Mouse (Mus musculus) lung, adult 18-20 months (tissue): ENCODE data around the gene Fam168b.

Experiments used
- DNase-seq, 2 experiments: peaks; one replicate each; pipeline ENCODE4 v3.0.0; 2022; ENCODE audit warnings: mixed read lengths in 2 of 2

Gene Fam168b

GRCm38 (mm10) chr1:34812407-34813247, 30.2 kb downstream of the Fam168b start:
- no peak for DNase-seq

- no peak for DNase-seq
Observed at GRCm38 (mm10) chr1:34811581-34811980, 31.3 kb downstream of the Fam168b start.

GRCm38 (mm10) chr1:34811035-34811434, 31.8 kb downstream of the Fam168b start:
- no peak for DNase-seq

- DNase-seq, result no peak
Observed at GRCm38 (mm10) chr1:34810293-34810692, 32.6 kb downstream of the Fam168b start.

- no peak for DNase-seq
Observed at GRCm38 (mm10) chr1:34808445-34808844, 34.4 kb downstream of the Fam168b start.

GRCm38 (mm10) chr1:34805931-34806520, 36.8 kb downstream of the Fam168b start:
- no peak for DNase-seq

- DNase-seq, result no peak
Observed at GRCm38 (mm10) chr1:34804863-34805262, 38.0 kb downstream of the Fam168b start.

GRCm38 (mm10) chr1:34802290-34802642, 40.6 kb downstream of the Fam168b start:
- DNase-seq, result peak; percentile 30 to 31

GRCm38 (mm10) chr1:34801616-34802289, 41.1 kb downstream of the Fam168b start:
- DNase-seq, result peak; percentile 72 to 73

GRCm38 (mm10) chr1:34799140-34799539, 43.7 kb downstream of the Fam168b start:
- no peak for DNase-seq

GRCm38 (mm10) chr1:34793304-34794300, 49.3 kb downstream of the Fam168b start:
- DNase-seq, result peak in 1 of 2 experiments; percentile 33

- DNase-seq, result no peak
Observed at GRCm38 (mm10) chr1:34783538-34784161, 59.2 kb downstream of the Fam168b start.

GRCm38 (mm10) chr1:34775870-34776269, 67.0 kb downstream of the Fam168b start:
- no peak for DNase-seq

GRCm38 (mm10) chr1:34768875-34769274, 74.0 kb downstream of the Fam168b start:
- DNase-seq, result no peak

- DNase-seq, result no peak
Observed at GRCm38 (mm10) chr1:34767851-34768250, 75.0 kb downstream of the Fam168b start.

- DNase-seq, result no peak
Observed at GRCm38 (mm10) chr1:34766899-34767298, 76.0 kb downstream of the Fam168b start.
